Mouse (Mus musculus): ENCODE data around the gene Fndc8. TPM values are rescaled to one million over a fixed set of nuclear protein-coding genes. Genes with fewer than 3 reads are reported as not detected.

Fndc8 gene
- polyA plus RNA-seq, 1 experiment from 2014 or later = 0.55 TPM

GRCm38 (mm10) chr11:82907651-82908607 lies 16.0 kb downstream of the Fndc8 start, which contains the start of gene Nle1:
Nle1 (minus strand) TSS chr11:82908411.
- H3K4me3 ChIP-seq (replicated peaks; ENCODE audit: low read depth, low read length) = peak within 1 kb of the TSS; percentile 82
- DNase-seq (ENCODE audit: low spot score) = peak; percentile 94
- H3K4me2 ChIP-seq (ENCODE audit: low read length) = peak within 1 kb of the TSS; percentile 94
- peaks cover 8% of the 10 kb centered on the region for H3K4me1 ChIP-seq (replicated peaks; ENCODE audit: insufficient read depth, low read length)
- no peaks in the 10 kb centered on the region for H3K9me3 ChIP-seq (replicated peaks; ENCODE audit: low read length)
- peak; percentile 96 for TF ChIP-seq CTCF (IDR thresholded peaks at IDR 0.05; ENCODE audit: low read depth)
- WGBS = 1% methylated on average over 72 of the region's 73 CpGs
- no peak within 1 kb of the TSS for H3K27ac ChIP-seq
- ATAC-seq (replicated peaks; ENCODE audit: low FRiP score, low read depth) = peak; percentile 59; the same call in 1 of the 2 replicates
- H3K36me3 ChIP-seq (ENCODE audit: insufficient read depth, low read length) = peaks cover 21% of the 10 kb centered on the region
- peak within 1 kb of the TSS; percentile 79 for H3K9ac ChIP-seq (ENCODE audit: low read depth, low read length)
- no peaks in the 10 kb centered on the region for H3K27me3 ChIP-seq (ENCODE audit: insufficient read depth, low read length)

GRCm38 (mm10) chr11:82908608-82908989 lies 16.7 kb downstream of the Fndc8 start:
- no peak for TF ChIP-seq CTCF (IDR thresholded peaks at IDR 0.05; ENCODE audit: low read depth)
- ATAC-seq (replicated peaks; ENCODE audit: low FRiP score, low read depth) = no peak
- 52% methylated on average over 10 of the region's 10 CpGs for WGBS

GRCm38 (mm10) chr11:82910250-82910649 lies 18.3 kb downstream of the Fndc8 start, which contains the start of gene Unc45b:
Unc45b (plus strand) TSS chr11:82910550.
- Histone ChIP-seq H3K4me3 (replicated peaks; ENCODE audit: low read depth, low read length) (no peak within 1 kb of the TSS), H3K4me2 (ENCODE audit: low read length) (no peak within 1 kb of the TSS), H3K9me3 (replicated peaks; ENCODE audit: low read length) (no peaks in the 10 kb centered on the region), H3K27ac (no peak within 1 kb of the TSS), H3K27me3 (ENCODE audit: insufficient read depth, low read length) (no peaks in the 10 kb centered on the region), H3K9ac (ENCODE audit: low read depth, low read length) (no peak within 1 kb of the TSS), H3K4me1 (replicated peaks; ENCODE audit: insufficient read depth, low read length) (peaks cover 8% of the 10 kb centered on the region), H3K36me3 (ENCODE audit: insufficient read depth, low read length) (peaks cover 3% of the 10 kb centered on the region; the same call in 1 of the 2 replicates)
- no peak for TF ChIP-seq CTCF (IDR thresholded peaks at IDR 0.05; ENCODE audit: low read depth)
- 80% methylated on average over 4 of the region's 4 CpGs for WGBS
- DNase-seq (ENCODE audit: low spot score) = no peak
- ATAC-seq (replicated peaks; ENCODE audit: low FRiP score, low read depth) = no peak

More at GRCm38 (mm10) chr11:82908608-82908989, 16.7 kb downstream of the Fndc8 start:
- H3K9me3 ChIP-seq (replicated peaks; ENCODE audit: low read length) = no peaks in the 10 kb centered on the region
- H3K27me3 ChIP-seq (ENCODE audit: insufficient read depth, low read length) = no peaks in the 10 kb centered on the region
- H3K36me3 ChIP-seq (ENCODE audit: insufficient read depth, low read length) = peaks cover 17% of the 10 kb centered on the region
- H3K27ac ChIP-seq = no peak overlapping the region
- H3K4me3 ChIP-seq (replicated peaks; ENCODE audit: low read depth, low read length) = no peak overlapping the region
- no peak overlapping the region for H3K9ac ChIP-seq (ENCODE audit: low read depth, low read length)
- DNase-seq (ENCODE audit: low spot score) = no peak
- peak overlapping the region; percentile 94 for H3K4me2 ChIP-seq (ENCODE audit: low read length)
- H3K4me1 ChIP-seq (replicated peaks; ENCODE audit: insufficient read depth, low read length) = peaks cover 8% of the 10 kb centered on the region

GRCm38 (mm10) chr11:82910679-82911389 lies 18.9 kb downstream of the Fndc8 start:
- no peak for ATAC-seq (replicated peaks; ENCODE audit: low FRiP score, low read depth)
- no peak overlapping the region for H3K27ac ChIP-seq
- H3K4me3 ChIP-seq (replicated peaks; ENCODE audit: low read depth, low read length) = no peak overlapping the region
- H3K4me2 ChIP-seq (ENCODE audit: low read length) = no peak overlapping the region
- H3K27me3 ChIP-seq (ENCODE audit: insufficient read depth, low read length) = no peaks in the 10 kb centered on the region
- WGBS = 68% methylated on average over 11 of the region's 11 CpGs
- H3K9ac ChIP-seq (ENCODE audit: low read depth, low read length) = no peak overlapping the region
- TF ChIP-seq CTCF (IDR thresholded peaks at IDR 0.05; ENCODE audit: low read depth) = no peak
- H3K9me3 ChIP-seq (replicated peaks; ENCODE audit: low read length) = no peaks in the 10 kb centered on the region
- no peaks in the 10 kb centered on the region for H3K36me3 ChIP-seq (ENCODE audit: insufficient read depth, low read length)
- peaks cover 8% of the 10 kb centered on the region for H3K4me1 ChIP-seq (replicated peaks; ENCODE audit: insufficient read depth, low read length)
- no peak for DNase-seq (ENCODE audit: low spot score)

GRCm38 (mm10) chr11:82914711-82915352 lies 22.9 kb downstream of the Fndc8 start:
- peak overlapping the region; percentile 30; the same call in 1 of the 2 replicates for H3K4me2 ChIP-seq (ENCODE audit: low read length)
- H3K4me3 ChIP-seq (replicated peaks; ENCODE audit: low read depth, low read length) = no peak overlapping the region
- TF ChIP-seq CTCF (IDR thresholded peaks at IDR 0.05; ENCODE audit: low read depth) = peak; percentile 99
- no peaks in the 10 kb centered on the region for H3K4me1 ChIP-seq (replicated peaks; ENCODE audit: insufficient read depth, low read length)
- no peaks in the 10 kb centered on the region for H3K36me3 ChIP-seq (ENCODE audit: insufficient read depth, low read length)
- no peaks in the 10 kb centered on the region for H3K9me3 ChIP-seq (replicated peaks; ENCODE audit: low read length)
- H3K27ac ChIP-seq = no peak overlapping the region
- peak; percentile 86 for DNase-seq (ENCODE audit: low spot score)
- 9% methylated on average over 16 of the region's 16 CpGs for WGBS
- ATAC-seq (replicated peaks; ENCODE audit: low FRiP score, low read depth) = no peak
- H3K27me3 ChIP-seq (ENCODE audit: insufficient read depth, low read length) = no peaks in the 10 kb centered on the region
- no peak overlapping the region for H3K9ac ChIP-seq (ENCODE audit: low read depth, low read length)

- TF ChIP-seq CTCF (IDR thresholded peaks at IDR 0.05; ENCODE audit: low read depth) = no peak
These were observed 28.8 kb downstream of the Fndc8 start for GRCm38 (mm10) chr11:82920768-82921167.

More at GRCm38 (mm10) chr11:82920768-82921167, 28.8 kb downstream of the Fndc8 start:
- no peaks in the 10 kb centered on the region for H3K4me1 ChIP-seq (replicated peaks; ENCODE audit: insufficient read depth, low read length)
- DNase-seq (ENCODE audit: low spot score) (no peak), ATAC-seq (replicated peaks; ENCODE audit: low FRiP score, low read depth) (no peak)
- no peak overlapping the region for H3K9ac ChIP-seq (ENCODE audit: low read depth, low read length)
- no peak overlapping the region for H3K4me2 ChIP-seq (ENCODE audit: low read length)
- no peaks in the 10 kb centered on the region for H3K36me3 ChIP-seq (ENCODE audit: insufficient read depth, low read length)
- H3K4me3 ChIP-seq (replicated peaks; ENCODE audit: low read depth, low read length) = no peak overlapping the region
- no peak overlapping the region for H3K27ac ChIP-seq
- H3K27me3 ChIP-seq (ENCODE audit: insufficient read depth, low read length) = no peaks in the 10 kb centered on the region
- no peaks in the 10 kb centered on the region for H3K9me3 ChIP-seq (replicated peaks; ENCODE audit: low read length)
- 60% methylated on average over 10 of the region's 10 CpGs for WGBS
